Mouse (Mus musculus): ENCODE results near the gene Capn1. TPM values are rescaled to one million over a fixed set of nuclear protein-coding genes. Genes with fewer than 3 reads are reported as not detected.

The Capn1 gene
- polyA plus RNA-seq (2017; shearing (Covaris generic)) = 43.6 TPM

DNA sequence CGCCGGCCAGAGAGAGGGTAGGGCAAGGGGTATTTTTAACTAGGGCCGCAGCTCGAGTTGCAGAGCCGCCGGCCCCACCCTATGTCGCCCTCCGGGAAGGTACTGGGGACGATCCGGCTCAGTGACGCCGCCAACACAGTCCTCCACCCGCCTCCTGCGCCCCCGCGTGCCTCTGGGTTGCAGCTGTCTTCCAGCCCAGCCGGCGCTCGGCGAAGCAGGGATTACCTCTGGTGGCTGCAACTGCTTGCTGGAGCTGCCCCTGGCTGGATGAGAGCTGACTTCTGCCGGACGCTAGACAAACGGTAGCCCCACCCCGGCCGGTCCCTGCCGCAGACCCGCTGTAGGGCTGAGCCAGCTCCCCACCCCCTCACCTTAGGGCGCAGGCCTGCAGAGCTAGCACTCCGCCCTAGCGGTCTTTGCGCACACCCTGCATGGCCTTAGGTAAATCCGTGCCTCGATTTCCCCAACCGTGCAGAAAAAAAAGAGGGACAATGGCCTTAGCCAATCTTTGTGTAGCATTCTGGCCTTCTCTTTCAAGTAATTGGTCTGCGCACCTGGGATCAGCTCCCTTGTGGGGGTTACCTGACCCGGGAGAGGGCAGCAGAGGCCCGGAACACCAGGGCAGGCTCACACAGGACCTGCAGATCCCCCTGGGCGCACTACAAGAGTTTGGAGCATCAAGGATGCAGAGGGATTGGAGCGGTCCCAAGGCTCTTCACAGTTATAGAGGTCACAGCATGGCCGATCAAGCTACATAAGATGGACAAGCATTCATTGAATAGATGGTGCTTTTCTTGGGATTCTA is at the start of gene Capn1:
Capn1 (minus strand) TSS at position 387 of the 805 bp plus-strand sequence.

DNA sequence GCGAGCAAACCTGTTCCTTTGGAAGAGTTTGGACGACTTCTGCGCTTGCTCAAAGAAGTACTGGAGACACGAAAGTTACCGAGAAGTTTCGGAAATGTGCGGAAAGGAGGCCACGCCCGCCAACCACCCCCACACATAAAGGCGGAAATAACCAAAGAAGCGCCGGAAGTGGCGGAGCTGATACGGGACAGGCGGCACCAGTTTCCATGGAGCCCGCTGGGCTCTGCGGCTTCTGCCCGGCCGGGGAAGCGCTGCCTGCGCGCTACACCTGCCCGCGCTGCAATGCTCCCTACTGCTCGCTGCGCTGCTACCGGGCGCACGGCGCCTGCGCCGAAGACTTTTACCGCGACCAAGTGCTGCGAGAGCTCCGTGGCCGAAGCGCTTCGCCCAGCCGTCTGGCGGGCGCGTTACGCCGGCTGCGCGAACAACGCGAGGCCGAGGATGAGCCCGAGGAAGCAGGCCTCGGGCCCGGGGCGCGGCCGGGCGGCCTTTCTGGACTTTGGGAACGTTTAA is 45.4 kb upstream of the Capn1 start, which contains the start of gene Znhit2:
Znhit2 (plus strand) TSS at position 172 of the 513 bp plus-strand sequence.

DNA sequence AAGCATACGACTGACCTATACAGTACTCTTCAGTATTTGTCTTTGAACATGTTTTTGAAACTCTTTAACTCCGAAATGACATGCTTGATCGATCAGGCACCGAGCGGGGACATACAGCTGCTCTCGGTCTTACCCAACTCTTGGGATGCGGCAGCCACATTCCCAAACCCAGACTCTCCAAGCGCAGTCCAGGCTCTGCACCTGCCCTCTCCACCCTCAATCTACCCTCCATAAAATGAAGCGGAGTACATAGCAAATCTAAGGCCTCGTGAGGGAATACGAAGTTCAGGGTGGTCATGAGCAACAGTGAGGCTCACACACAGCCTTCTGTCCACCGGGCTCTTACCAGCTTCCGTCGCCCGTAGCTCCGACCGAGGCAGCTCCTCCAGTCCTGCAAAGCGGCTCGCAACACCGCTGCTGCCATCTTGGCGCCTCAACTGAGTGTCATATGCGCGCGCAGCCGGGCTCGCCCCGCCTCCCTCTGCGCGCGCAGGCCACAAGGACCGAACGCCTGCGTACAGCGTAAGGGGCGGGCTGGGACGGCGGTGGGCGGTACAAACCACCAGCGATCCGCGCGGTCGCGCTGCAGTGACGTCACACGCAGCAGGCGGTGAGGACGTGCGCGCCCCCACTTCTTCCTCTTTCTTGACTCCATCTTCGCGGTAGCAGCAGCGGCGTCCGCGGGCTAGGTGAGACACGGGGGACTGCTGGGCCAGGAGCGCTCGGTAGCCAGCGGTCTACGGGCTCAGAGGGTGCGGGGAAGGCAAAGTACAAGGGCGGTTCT is 41.8 kb upstream of the Capn1 start, which contains the start of the genes Mrpl49 and Fau:
Mrpl49 (minus strand) TSS at position 473 of the 784 bp plus-strand sequence.
Fau (plus strand) TSS at position 532 of the 784 bp plus-strand sequence.

DNA sequence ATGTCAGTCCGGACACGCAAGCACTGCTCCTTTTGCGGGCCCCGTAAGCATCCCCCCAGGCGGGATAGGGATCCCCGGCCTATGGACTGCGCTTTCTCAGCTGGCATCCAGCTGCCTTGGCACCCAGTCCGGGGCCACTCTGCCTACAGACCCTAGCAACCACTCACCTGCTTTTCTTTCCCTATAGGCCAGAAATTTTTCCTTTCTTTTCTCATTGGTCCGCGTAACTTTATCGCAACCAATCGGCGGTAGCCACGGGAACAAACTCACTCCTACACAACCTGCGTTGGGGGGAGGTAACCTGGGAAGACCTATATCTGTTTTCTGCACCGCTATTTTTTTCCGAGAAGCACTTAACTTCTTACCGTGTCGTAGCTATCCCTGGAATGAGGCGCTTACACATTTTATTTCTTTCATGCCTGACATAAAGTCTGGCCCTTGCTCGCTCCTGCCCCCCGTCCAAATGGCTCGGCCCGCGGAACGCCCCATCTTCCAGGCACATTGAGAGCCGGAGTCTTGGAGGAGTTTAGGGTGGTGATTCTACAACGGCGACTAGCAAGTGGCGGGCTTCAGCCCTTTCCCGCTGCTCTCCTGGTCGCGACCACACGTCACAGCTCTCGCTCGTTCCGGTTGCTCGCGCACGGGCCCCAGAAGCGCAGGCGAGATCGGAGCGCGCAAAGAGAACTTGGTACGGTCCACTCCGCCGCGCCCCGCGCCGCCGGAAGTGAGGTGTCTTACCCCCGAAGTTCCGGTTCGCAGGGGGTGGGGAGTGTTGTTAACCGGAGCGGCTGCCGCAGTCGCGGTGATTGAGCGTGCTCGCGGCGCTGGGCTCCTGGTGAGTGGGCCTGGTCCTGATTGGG is 30.8 kb upstream of the Capn1 start, which contains the start of gene Syvn1:
Syvn1 (plus strand) TSS at position 283 of the 860 bp plus-strand sequence.

DNA sequence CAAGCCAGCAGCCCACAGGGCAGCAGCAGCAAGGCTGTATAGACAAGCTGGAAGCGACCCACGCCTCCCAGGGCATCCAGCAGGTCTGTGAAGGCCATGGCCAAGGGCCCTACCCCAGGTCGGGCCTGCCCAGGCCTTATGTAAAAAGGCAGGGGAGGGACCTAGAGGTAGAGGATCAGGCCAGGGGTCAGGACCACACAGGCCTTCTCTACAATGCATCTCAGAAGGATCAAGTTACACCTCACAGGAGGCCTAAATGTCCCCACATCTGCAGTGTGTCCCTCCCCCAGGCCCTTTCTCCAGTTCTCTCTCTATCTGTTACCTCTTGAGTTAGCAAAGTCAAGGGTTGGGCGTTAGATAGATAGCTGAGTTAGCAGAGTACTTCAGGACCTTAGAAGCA is 29.7 kb downstream of the Capn1 start, which contains the start of gene Slc22a20:
Slc22a20 (minus strand) TSS at position 101 of the 400 bp plus-strand sequence.

DNA sequence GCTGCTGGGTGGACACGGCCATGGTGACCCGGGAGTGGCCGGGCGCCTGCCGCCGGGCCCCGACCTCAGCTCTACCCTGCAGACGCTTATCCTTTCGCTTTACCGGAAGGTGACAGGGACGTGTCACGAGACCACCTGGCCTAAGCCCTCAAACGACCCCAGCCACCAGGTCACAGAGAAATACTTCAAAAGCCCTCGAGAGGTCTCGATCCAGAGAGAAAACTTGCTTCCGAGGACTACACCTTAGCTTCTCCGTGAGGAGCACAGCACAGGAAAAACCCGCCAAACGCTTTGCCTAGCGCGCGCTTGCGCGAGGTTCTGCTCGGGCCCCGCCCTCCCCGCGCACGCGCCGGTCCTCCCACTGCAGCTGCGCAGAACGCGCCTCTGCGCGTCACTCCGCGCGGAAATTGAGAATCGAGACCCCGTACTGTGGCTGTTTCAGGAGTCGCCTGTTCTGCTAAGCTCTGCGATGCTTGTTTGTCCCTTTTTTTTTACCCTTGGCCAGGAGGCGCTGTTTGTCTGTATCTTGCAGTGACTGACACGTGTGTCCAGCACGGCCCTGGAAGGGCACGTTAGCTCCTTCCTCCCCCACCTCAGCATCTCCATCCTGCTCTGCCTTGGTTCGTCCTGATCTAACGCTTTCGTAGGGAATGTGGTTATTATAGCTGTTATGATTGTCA is 51.7 kb downstream of the Capn1 start, which contains the start of gene Pola2:
Pola2 (minus strand) TSS at position 320 of the 680 bp plus-strand sequence.

Other genes with a start within 250 kb of the Capn1 start
- gene Scyl1, start 244.5 kb downstream of the Capn1 start, polyA plus RNA-seq (2017; shearing (Covaris generic)) = 62.6 TPM
- 120 TPM for gene Frmd8, start 140.6 kb downstream of the Capn1 start, polyA plus RNA-seq (2017; shearing (Covaris generic))
- gene Slc25a45, start 138.1 kb downstream of the Capn1 start, polyA plus RNA-seq (2017; shearing (Covaris generic)) = 21.1 TPM
- 0.30 TPM for gene Tigd3, start 121.7 kb downstream of the Capn1 start, polyA plus RNA-seq (2017; shearing (Covaris generic))
- gene Dpf2, start 102.9 kb downstream of the Capn1 start, polyA plus RNA-seq (2017; shearing (Covaris generic)) = 126 TPM
- 0.29 TPM for gene Cdc42ep2, start 91.1 kb downstream of the Capn1 start, polyA plus RNA-seq (2017; shearing (Covaris generic))
- 35.9 TPM for gene Pola2, start 51.7 kb downstream of the Capn1 start, polyA plus RNA-seq (2017; shearing (Covaris generic))
- gene Slc22a20, start 29.8 kb downstream of the Capn1 start, polyA plus RNA-seq (2017; shearing (Covaris generic)) = not detected
- 55.4 TPM for gene Syvn1, start 30.7 kb upstream of the Capn1 start, polyA plus RNA-seq (2017; shearing (Covaris generic))
- gene Mrpl49, start 41.9 kb upstream of the Capn1 start, polyA plus RNA-seq (2017; shearing (Covaris generic)) = 22.8 TPM
- gene Fau, start 41.9 kb upstream of the Capn1 start, polyA plus RNA-seq (2017; shearing (Covaris generic)) = 995 TPM
- 17.7 TPM for gene Znhit2, start 45.3 kb upstream of the Capn1 start, polyA plus RNA-seq (2017; shearing (Covaris generic))
- gene Tm7sf2, start 52.5 kb upstream of the Capn1 start, polyA plus RNA-seq (2017; shearing (Covaris generic)) = 6.2 TPM
- gene Vps51, start 61.3 kb upstream of the Capn1 start, polyA plus RNA-seq (2017; shearing (Covaris generic)) = 79.3 TPM
- not detected for gene Tmem262, start 64.1 kb upstream of the Capn1 start, polyA plus RNA-seq (2017; shearing (Covaris generic))
- 1.2 TPM for gene Gm28374, start 66.4 kb upstream of the Capn1 start, polyA plus RNA-seq (2017; shearing (Covaris generic))
- gene Zfpl1, start 69.1 kb upstream of the Capn1 start, polyA plus RNA-seq (2017; shearing (Covaris generic)) = 26.0 TPM
- 0.80 TPM for gene Cdca5, start 69.1 kb upstream of the Capn1 start, polyA plus RNA-seq (2017; shearing (Covaris generic))
- not detected for gene AC131692.1, start 78.5 kb upstream of the Capn1 start, polyA plus RNA-seq (2017; shearing (Covaris generic))
- gene Naaladl1, start 89.9 kb upstream of the Capn1 start, polyA plus RNA-seq (2017; shearing (Covaris generic)) = not detected
- gene Sac3d1, start 102.8 kb upstream of the Capn1 start, polyA plus RNA-seq (2017; shearing (Covaris generic)) = 6.3 TPM
- gene Snx15, start 112.4 kb upstream of the Capn1 start, polyA plus RNA-seq (2017; shearing (Covaris generic)) = 28.8 TPM
- not detected for gene Batf2, start 125.1 kb upstream of the Capn1 start, polyA plus RNA-seq (2017; shearing (Covaris generic))
- gene Arl2, start 125.7 kb upstream of the Capn1 start, polyA plus RNA-seq (2017; shearing (Covaris generic)) = 38.1 TPM
- 0.33 TPM for gene Majin, start 168.5 kb upstream of the Capn1 start, polyA plus RNA-seq (2017; shearing (Covaris generic))
- not detected for gene Gpha2, start 210.5 kb upstream of the Capn1 start, polyA plus RNA-seq (2017; shearing (Covaris generic))
- 15.8 TPM for gene Ppp2r5b, start 220.0 kb upstream of the Capn1 start, polyA plus RNA-seq (2017; shearing (Covaris generic))
- 70.6 TPM for gene Atg2a, start 225.8 kb upstream of the Capn1 start, polyA plus RNA-seq (2017; shearing (Covaris generic))